Mouse (Mus musculus): ENCODE results near the gene Ap1m1. TPM values are rescaled to one million over a fixed set of nuclear protein-coding genes. Genes with fewer than 3 reads are reported as not detected.

Gene Ap1m1
- polyA plus RNA-seq, 1 experiment from 2014 or later: 207 TPM

- H3K4me2 ChIP-seq (replicated peaks): no peak overlapping the region
- no peak overlapping the region for H3K9ac ChIP-seq
- WGBS: 83% methylated on average over 9 of the region's 9 CpGs
- no peaks in the 10 kb centered on the region for H3K36me3 ChIP-seq
- H3K27ac ChIP-seq: no peak overlapping the region
- no peaks in the 10 kb centered on the region for H3K4me1 ChIP-seq
- ATAC-seq (ENCODE audit: low FRiP score, low read depth): no peak
- no peaks in the 10 kb centered on the region for H3K27me3 ChIP-seq (replicated peaks)
- H3K4me3 ChIP-seq: no peak overlapping the region
- H3K9me3 ChIP-seq: no peaks in the 10 kb centered on the region
These were observed 61.0 kb downstream of the Ap1m1 start for GRCm38 (mm10) chr8:72300654-72301400.

GRCm38 (mm10) chr8:72301497-72301896 is 61.7 kb downstream of the Ap1m1 start:
- no peaks in the 10 kb centered on the region for H3K27me3 ChIP-seq (replicated peaks)
- H3K4me3 ChIP-seq: no peak overlapping the region
- no peak overlapping the region for H3K27ac ChIP-seq
- no peak overlapping the region for H3K9ac ChIP-seq
- no peaks in the 10 kb centered on the region for H3K36me3 ChIP-seq
- H3K9me3 ChIP-seq: no peaks in the 10 kb centered on the region
- no peak overlapping the region for H3K4me2 ChIP-seq (replicated peaks)
- no peak for ATAC-seq (ENCODE audit: low FRiP score, low read depth)
- WGBS: 82% methylated on average over 5 of the region's 5 CpGs
- no peaks in the 10 kb centered on the region for H3K4me1 ChIP-seq

- H3K27me3 ChIP-seq (replicated peaks): no peaks in the 10 kb centered on the region
- H3K9ac ChIP-seq: no peak overlapping the region
- ATAC-seq (ENCODE audit: low FRiP score, low read depth): no peak
- no peaks in the 10 kb centered on the region for H3K9me3 ChIP-seq
- H3K36me3 ChIP-seq: no peaks in the 10 kb centered on the region
- WGBS: 73% methylated on average over 8 of the region's 8 CpGs
- H3K4me3 ChIP-seq: no peak overlapping the region
- H3K27ac ChIP-seq: no peak overlapping the region
- no peaks in the 10 kb centered on the region for H3K4me1 ChIP-seq
- no peak overlapping the region for H3K4me2 ChIP-seq (replicated peaks)
These were observed 63.3 kb downstream of the Ap1m1 start for GRCm38 (mm10) chr8:72302986-72303612.

GRCm38 (mm10) chr8:72303633-72304032 is 63.8 kb downstream of the Ap1m1 start:
- 77% methylated on average over 8 of the region's 8 CpGs for WGBS
- ATAC-seq (ENCODE audit: low FRiP score, low read depth): no peak
- Histone ChIP-seq H3K4me3 (no peak overlapping the region), H3K4me1 (no peaks in the 10 kb centered on the region), H3K27me3 (replicated peaks) (no peaks in the 10 kb centered on the region), H3K27ac (no peak overlapping the region), H3K36me3 (no peaks in the 10 kb centered on the region), H3K9ac (no peak overlapping the region), H3K4me2 (replicated peaks) (no peak overlapping the region), H3K9me3 (no peaks in the 10 kb centered on the region)

GRCm38 (mm10) chr8:72305210-72305905 is 65.5 kb downstream of the Ap1m1 start, which contains the start of gene Gm10282:
Gene Gm10282, minus strand, starts transcription at chr8:72305260.
- Histone ChIP-seq H3K4me2 (replicated peaks) (no peak within 1 kb of the TSS), H3K27ac (no peak within 1 kb of the TSS), H3K9ac (no peak within 1 kb of the TSS), H3K9me3 (no peaks in the 10 kb centered on the region), H3K4me1 (no peaks in the 10 kb centered on the region), H3K27me3 (replicated peaks) (no peaks in the 10 kb centered on the region), H3K4me3 (no peak within 1 kb of the TSS), H3K36me3 (no peaks in the 10 kb centered on the region)
- ATAC-seq (ENCODE audit: low FRiP score, low read depth): no peak
- WGBS: 81% methylated on average over 16 of the region's 16 CpGs

- Histone ChIP-seq H3K4me3 (no peak overlapping the region), H3K4me1 (peaks cover 6% of the 10 kb centered on the region; the same call in 1 of the 2 replicates), H3K9me3 (no peaks in the 10 kb centered on the region), H3K27me3 (replicated peaks) (no peaks in the 10 kb centered on the region), H3K4me2 (replicated peaks) (no peak overlapping the region), H3K27ac (no peak overlapping the region), H3K9ac (no peak overlapping the region), H3K36me3 (no peaks in the 10 kb centered on the region)
- 92% methylated on average over 5 of the region's 5 CpGs for WGBS
- no peak for ATAC-seq (ENCODE audit: low FRiP score, low read depth)
These were observed 67.1 kb downstream of the Ap1m1 start for GRCm38 (mm10) chr8:72306913-72307312.

Other genes starting within 250 kb of the Ap1m1 start
- 0.73 and 0.77 TPM in 2 replicates for gene Cyp4f18, start 230.4 kb upstream of the Ap1m1 start, polyA plus RNA-seq (2016; fragmentation: Nextera tagmentation; extraction: Ambion mirVana)
- not detected in 2 replicates for gene Olfr372, start 198.8 kb upstream of the Ap1m1 start, polyA plus RNA-seq (2016; fragmentation: Nextera tagmentation; extraction: Ambion mirVana)
- not detected in 2 replicates for gene Olfr373, start 156.8 kb upstream of the Ap1m1 start, polyA plus RNA-seq (2016; fragmentation: Nextera tagmentation; extraction: Ambion mirVana)
- 0.15 TPM in 1 of 2 replicates, not detected in the other for gene Olfr374, start 133.0 kb upstream of the Ap1m1 start, polyA plus RNA-seq (2016; fragmentation: Nextera tagmentation; extraction: Ambion mirVana)
- 377 and 417 TPM in 2 replicates for gene Tpm4, start 105.0 kb upstream of the Ap1m1 start, polyA plus RNA-seq (2016; fragmentation: Nextera tagmentation; extraction: Ambion mirVana)
- gene Rab8a, start 78.8 kb upstream of the Ap1m1 start, polyA plus RNA-seq (2016; fragmentation: Nextera tagmentation; extraction: Ambion mirVana): 113 and 114 TPM in 2 replicates
- gene Hsh2d, start 50.4 kb upstream of the Ap1m1 start, polyA plus RNA-seq (2016; fragmentation: Nextera tagmentation; extraction: Ambion mirVana): 0.22 TPM in 1 of 2 replicates, not detected in the other
- gene Cib3, start 27.2 kb upstream of the Ap1m1 start, polyA plus RNA-seq (2016; fragmentation: Nextera tagmentation; extraction: Ambion mirVana): not detected in 2 replicates
- gene Gm11034, start 26.4 kb upstream of the Ap1m1 start, polyA plus RNA-seq (2016; fragmentation: Nextera tagmentation; extraction: Ambion mirVana): not detected in 2 replicates
- 83.4 and 88.8 TPM in 2 replicates for gene Fam32a, start 20.3 kb upstream of the Ap1m1 start, polyA plus RNA-seq (2016; fragmentation: Nextera tagmentation; extraction: Ambion mirVana)
- gene Gm10282, start 65.2 kb downstream of the Ap1m1 start, polyA plus RNA-seq (2016; fragmentation: Nextera tagmentation; extraction: Ambion mirVana): 21.4 and 25.2 TPM in 2 replicates
- 10.3 and 10.9 TPM in 2 replicates for gene Klf2, start 79.0 kb downstream of the Ap1m1 start, polyA plus RNA-seq (2016; fragmentation: Nextera tagmentation; extraction: Ambion mirVana)
- gene Eps15l1, start 181.4 kb downstream of the Ap1m1 start, polyA plus RNA-seq (2016; fragmentation: Nextera tagmentation; extraction: Ambion mirVana): 69.6 and 74.0 TPM in 2 replicates
- gene Calr3, start 203.9 kb downstream of the Ap1m1 start, polyA plus RNA-seq (2016; fragmentation: Nextera tagmentation; extraction: Ambion mirVana): 0.66 and 1.1 TPM in 2 replicates
- gene 1700030K09Rik, start 203.9 kb downstream of the Ap1m1 start, polyA plus RNA-seq (2016; fragmentation: Nextera tagmentation; extraction: Ambion mirVana): 15.4 and 16.7 TPM in 2 replicates
- gene Cherp, start 235.2 kb downstream of the Ap1m1 start, polyA plus RNA-seq (2016; fragmentation: Nextera tagmentation; extraction: Ambion mirVana): 59.4 and 73.2 TPM in 2 replicates

Measured in neural tube, embryonic 12.5 days (tissue).